In the genomic region with DNA sequence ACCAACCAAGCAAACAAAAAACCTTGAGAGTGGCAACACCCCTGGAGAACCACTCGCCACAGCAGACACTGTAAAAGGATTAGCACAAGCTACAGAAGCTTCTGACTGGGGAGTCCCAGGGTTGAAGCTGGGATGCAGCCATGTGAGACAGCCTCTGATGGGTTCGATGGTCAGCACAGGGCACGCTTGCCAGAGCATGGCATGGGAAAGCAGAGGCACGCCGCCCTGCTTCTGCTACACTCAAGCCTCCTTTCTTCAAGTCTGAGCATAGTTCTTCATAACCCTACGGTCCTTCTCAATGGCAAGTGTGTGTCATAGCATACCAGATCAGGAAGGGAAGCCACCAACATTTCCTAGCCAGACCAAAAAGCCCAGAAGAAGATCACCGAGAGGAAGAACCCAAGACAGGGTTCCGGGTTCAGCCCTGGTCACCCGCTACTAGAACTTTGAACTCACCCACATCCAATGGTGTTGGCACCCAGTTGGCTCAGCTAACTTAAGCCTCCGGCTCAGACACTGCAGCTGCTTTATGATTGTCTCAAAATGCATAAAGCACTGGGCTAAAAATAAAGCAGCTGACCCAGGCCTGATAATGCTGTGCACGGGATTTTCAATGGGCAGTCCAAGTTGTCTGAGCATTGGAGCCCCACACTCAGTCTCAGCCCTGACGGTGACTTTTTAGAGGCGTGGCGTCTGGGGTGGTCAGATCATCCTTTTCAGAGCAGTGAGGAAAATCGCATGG, we compare ENCODE assay signal across 16 mouse cellular contexts.
DNase-seq lines count a peak whose midpoint lies in the region; ATAC-seq and TF ChIP-seq lines count a peak whose summit lies in the region.
"Had no signal": no experiment of that assay in that cellular context is flagged by ENCODE, and none has a peak within 500 bp of the region (broad histone marks: within the 10 kb centered on the region; RNA-seq: fewer than 3 reads in every experiment).

No protein-coding gene starts in this region.

- H3K9me3 ChIP-seq in lung, embryonic 14.5 days (ENCODE audit: low read depth, low read length) = no peaks in the 10 kb centered on the region
- H3K9me3 ChIP-seq in heart, embryonic 11.5 days (replicated peaks; ENCODE audit: control insufficient read depth, low read length) = no peaks in the 10 kb centered on the region
- H3K9me3 ChIP-seq: G1E; liver, embryonic 13.5 days had no signal

- peak overlapping the region; percentile 16 for H3K4me2 ChIP-seq in lung, embryonic 14.5 days
- H3K4me2 ChIP-seq in heart, embryonic 11.5 days = peak overlapping the region; percentile 52
- H3K4me2 ChIP-seq: liver, embryonic 13.5 days had no signal

- H3K4me3 ChIP-seq in lung, embryonic 14.5 days (ENCODE audit: low read depth, low read length) = no peak overlapping the region
- peak overlapping the region; percentile 11; the same call in 1 of the 2 replicates for H3K4me3 ChIP-seq in heart, embryonic 11.5 days (ENCODE audit: low read depth, low read length)
- no peak overlapping the region for H3K4me3 ChIP-seq in left cerebral cortex, adult 2 months
- H3K4me3 ChIP-seq: liver, embryonic 13.5 days had no signal

- H3K27me3 ChIP-seq in lung, embryonic 14.5 days (ENCODE audit: insufficient read depth, low read length) = no peaks in the 10 kb centered on the region
- no peaks in the 10 kb centered on the region for H3K27me3 ChIP-seq in heart, embryonic 11.5 days (ENCODE audit: control insufficient read depth, insufficient read depth, low read length)
- H3K27me3 ChIP-seq: liver, embryonic 13.5 days had no signal

- ATAC-seq in lung, embryonic 14.5 days (ENCODE audit: insufficient read depth) = peak; percentile 52
- 0 out of 2 replicates have a peak, but pooled peaks have one; percentile 52 for ATAC-seq in heart, embryonic 11.5 days (replicated peaks; ENCODE audit: insufficient number of reproducible peaks, low FRiP score, low TSS enrichment)
- ATAC-seq: forebrain, embryonic 14.5 days; hindbrain, postnatal 0 days had no signal

- H3K4me1 ChIP-seq in lung, embryonic 14.5 days (ENCODE audit: insufficient read depth) = peaks cover 11% of the 10 kb centered on the region
- peaks cover 14% of the 10 kb centered on the region for H3K4me1 ChIP-seq in heart, embryonic 11.5 days (ENCODE audit: control insufficient read depth, insufficient read depth, low read length)
- H3K4me1 ChIP-seq: liver, embryonic 13.5 days had no signal

- H3K9ac ChIP-seq in lung, embryonic 14.5 days = no peak overlapping the region
- peak overlapping the region; percentile 24; the same call in 1 of the 2 replicates for H3K9ac ChIP-seq in heart, embryonic 11.5 days (ENCODE audit: low read depth, low read length)
- H3K9ac ChIP-seq: liver, embryonic 13.5 days had no signal

- 65% methylated on average over 15 of the region's 15 CpGs for WGBS in lung, embryonic 14.5 days
- WGBS in heart, embryonic 11.5 days (ENCODE audit: insufficient replicate concordance) = 61% methylated on average over 15 of the region's 15 CpGs

- H3K27ac ChIP-seq in lung, embryonic 14.5 days (ENCODE audit: low read depth) = peak overlapping the region; percentile 36; the same call in 1 of the 2 replicates
- peak overlapping the region; percentile 79 for H3K27ac ChIP-seq in heart, embryonic 11.5 days (ENCODE audit: low read depth, low read length)
- no peak overlapping the region for H3K27ac ChIP-seq in left cerebral cortex, adult 2 months
- H3K27ac ChIP-seq: heart, adult 2 months; hindbrain, postnatal 0 days; liver, embryonic 13.5 days had no signal

- DNase-seq in lung, embryonic 14.5 days = peak; percentile 53
- no peak for DNase-seq in lung, adult 18-20 months
- DNase-seq in heart, postnatal 14 days = peak; percentile 4 to 12
- peak; percentile 69 to 72 for DNase-seq in kidney, postnatal 36 days
- no peak for DNase-seq in urinary bladder, postnatal 25 days (ENCODE audit: low spot score)
- no peak for DNase-seq in thymus, postnatal 14 days
- DNase-seq in left cerebral cortex, adult 2 months (ENCODE audit: extremely low spot score in 1 of 2, low spot score in 2 of 2) = no peak
- DNase-seq: cerebellum, postnatal 36 days; liver, embryonic 13.5 days; right cerebral cortex, postnatal 14 days; thymus, adult 18-20 months had no signal

- intact Hi-C loops in heart, postnatal 14 days (cut with DNase I) = loop anchor here (5.0 kb wide), 1 partner anchor 204 kb away; no protein-coding TSS in a partner anchor
- intact Hi-C loops in left cerebral cortex, adult 2 months (cut with DNase I) = no loop called here

- TF ChIP-seq CTCF in lung, embryonic 14.5 days (IDR thresholded peaks at IDR 0.05; ENCODE audit: low read depth) = no peak
- no peak for TF ChIP-seq CTCF in left cerebral cortex, adult 2 months (IDR thresholded peaks at IDR 0.05)

- H3K36me3 ChIP-seq in lung, embryonic 14.5 days (ENCODE audit: insufficient read depth) = no peaks in the 10 kb centered on the region
- H3K36me3 ChIP-seq in heart, embryonic 11.5 days (ENCODE audit: control insufficient read depth, insufficient read depth, low read length) = no peaks in the 10 kb centered on the region
- H3K36me3 ChIP-seq: G1E; liver, embryonic 13.5 days had no signal

Comparison
In these comparisons a context has a peak if more than half of its experiments do, and no peak if none do; other contexts are left out.
1. DNase-seq: peak in lung, embryonic 14.5 days (single experiment), heart, postnatal 14 days (2 of 2) and kidney, postnatal 36 days (2 of 2); none in lung, adult 18-20 months (0 of 2), urinary bladder, postnatal 25 days (single experiment), thymus, postnatal 14 days (single experiment) and left cerebral cortex, adult 2 months (0 of 2).